Mouse (Mus musculus): ENCODE data around the gene Zfp36.

Gene Zfp36

DNA sequence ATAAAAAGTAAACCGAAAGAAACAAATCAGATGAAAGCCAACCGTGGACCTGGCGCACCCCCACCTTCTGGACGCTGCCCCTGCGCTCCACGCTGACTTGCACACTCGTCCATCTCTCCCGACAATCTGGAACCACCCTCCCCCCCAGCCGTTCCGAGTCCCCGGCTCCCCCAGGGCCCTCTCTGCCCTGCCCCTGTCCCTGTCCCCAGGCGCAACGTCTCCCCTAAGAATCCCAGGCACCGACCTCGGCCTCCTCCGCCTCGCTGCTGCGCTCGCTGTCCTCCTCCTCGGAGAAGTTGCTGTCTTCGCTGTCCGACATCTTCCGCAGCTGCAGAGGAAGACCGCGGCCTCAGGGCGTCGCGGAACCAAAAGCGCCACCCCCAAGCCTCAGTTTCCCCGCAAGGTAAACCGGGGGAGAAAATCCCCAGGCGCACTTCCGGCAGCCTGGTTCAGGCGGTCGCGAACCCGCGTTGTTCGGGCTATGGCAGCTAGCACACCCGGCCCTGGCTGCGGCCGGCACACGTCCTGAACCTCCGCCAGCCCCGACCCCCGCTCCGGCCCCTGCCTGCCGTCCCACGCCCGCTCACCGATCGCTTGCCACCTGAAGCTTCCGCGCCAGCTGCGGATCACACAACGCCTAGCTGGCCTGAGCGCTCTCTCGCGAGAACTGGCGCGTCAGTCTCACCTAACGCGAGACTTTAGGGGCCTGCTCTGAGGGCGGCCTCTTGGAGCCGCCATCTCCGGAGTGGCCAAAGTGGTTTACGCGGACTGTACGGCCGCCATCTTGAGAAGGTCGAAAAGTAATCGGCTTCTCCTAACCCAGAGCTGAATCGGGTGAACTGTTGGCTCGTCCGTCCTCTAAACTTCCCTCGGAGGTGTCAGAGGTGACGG is 41.7 kb downstream of the Zfp36 start, which contains the start of gene Supt5:
Gene Supt5 (minus strand): TSS at position 639 of the 891 bp plus-strand sequence.
- DNase-seq (ENCODE audit: extremely low spot score): peak; percentile 97

DNA sequence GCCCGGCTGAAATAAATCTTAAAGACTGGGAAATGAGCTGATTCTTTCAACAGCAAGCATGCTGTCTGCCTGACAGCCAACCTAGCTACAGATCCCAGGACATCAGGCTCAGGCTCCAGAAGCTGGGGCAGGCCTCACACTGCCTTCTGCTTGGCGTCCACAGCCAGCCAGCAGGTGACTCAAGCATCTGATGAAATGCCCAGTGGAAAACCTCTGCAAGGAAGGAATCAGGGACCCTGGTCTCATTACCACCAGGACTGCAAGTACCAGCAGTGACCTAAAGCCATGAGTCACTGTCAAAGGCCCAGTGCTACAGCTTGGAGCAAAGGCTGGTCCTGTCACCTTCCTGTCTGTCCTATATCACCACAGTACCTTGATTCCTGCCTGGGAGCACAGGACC is 44.6 kb downstream of the Zfp36 start:
- no peak for DNase-seq (ENCODE audit: extremely low spot score)

DNA sequence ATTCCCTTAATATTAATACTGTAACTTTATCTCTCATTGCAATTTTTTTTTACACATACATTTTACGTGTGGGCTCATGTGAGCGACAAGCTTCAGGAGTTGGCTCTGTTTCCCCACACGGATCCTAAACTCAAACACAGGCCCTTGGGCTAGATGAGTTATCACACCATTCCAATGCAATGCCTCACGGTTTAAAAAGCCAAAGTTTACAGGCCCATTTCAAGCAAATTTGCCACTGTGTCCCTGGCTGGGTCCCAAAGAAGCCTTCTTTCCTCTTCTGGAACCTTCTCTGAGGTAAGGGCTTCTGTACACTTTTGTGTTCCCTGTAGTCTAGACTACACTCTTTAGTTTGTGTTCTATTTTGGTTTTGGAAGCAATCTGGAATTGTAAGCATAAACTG is 45.5 kb downstream of the Zfp36 start:
- DNase-seq (ENCODE audit: extremely low spot score): no peak

DNA sequence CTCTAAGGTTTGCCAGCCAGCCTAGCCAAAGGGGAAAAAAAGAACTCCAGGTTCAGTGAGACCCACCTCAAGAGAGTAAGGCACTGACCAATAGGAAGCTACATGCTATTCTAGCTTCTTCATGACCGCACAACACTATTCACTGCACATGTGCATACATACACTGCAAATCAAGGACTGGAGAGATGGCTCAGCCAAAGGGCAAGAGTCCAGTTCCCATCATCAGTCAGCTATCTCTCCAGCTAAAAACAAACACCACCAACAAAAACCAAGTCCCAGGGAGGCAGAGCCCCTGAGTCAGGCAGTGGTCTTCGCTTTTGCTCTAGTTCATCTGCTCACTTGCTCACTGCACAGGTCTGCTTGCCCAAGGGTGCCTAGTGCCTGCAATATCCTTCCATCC is 51.8 kb downstream of the Zfp36 start:
- no peak for DNase-seq (ENCODE audit: extremely low spot score)

All from embryo, embryonic 9.5 days (tissue).